Mouse (Mus musculus) granulocyte monocyte progenitor cell, adult 5-6 weeks (primary cell): ENCODE results near the gene Gm21976. TPM values are rescaled to one million over a fixed set of nuclear protein-coding genes. Genes with fewer than 3 reads are reported as not detected.
A peak's percentile ranks its signal among the peaks of the same experiment; 100 is the strongest.

Source experiments
- ATAC-seq: replicated peaks from 2 replicates; pipeline ENCODE4 v1.8.0; 2016; ENCODE audit warnings: mild to moderate bottlenecking, moderate TSS enrichment, inconsistent platforms; ENCODE audit not compliant: poor library complexity, severe bottlenecking
- total RNA-seq, 2 experiments: library from RNA; stranded (forward) in 1 of 2; stranded (reverse) in 1 of 2; fragments of 200-712, 200-1000 nt in 1 of 2; fragments of >200 nt in 1 of 2; fragmentation: Nextera tagmentation in 1 of 2; gene quantifications; 2 replicates each; pipeline ENCODE4 v1.2.3; 2014 to 2017

Gm21976 gene
- total RNA-seq (2014; fragmentation: Nextera tagmentation) (not detected in 2 replicates), total RNA-seq (2017) (not detected in 2 replicates)

DNA sequence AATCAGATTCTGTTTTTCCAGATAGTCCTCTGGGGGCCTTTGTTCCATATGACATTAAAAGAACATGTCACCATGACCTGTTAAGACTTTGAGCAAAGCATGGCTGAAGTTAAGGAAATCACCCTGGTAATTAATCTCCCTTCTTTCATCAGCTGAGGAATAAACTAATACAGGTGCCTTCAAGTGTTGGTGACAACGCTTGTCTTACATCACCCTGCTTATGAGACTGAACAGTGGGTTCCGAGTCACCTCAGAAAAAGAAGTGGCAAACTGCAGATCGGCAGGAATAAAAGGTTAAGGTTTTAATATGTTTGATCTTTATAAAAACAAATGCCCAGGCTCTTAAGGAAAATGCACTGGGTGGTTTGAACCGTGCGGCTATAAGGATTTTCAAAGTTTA, at the start of gene Gm21976:
Gm21976 (plus strand) TSS at position 202 of the 400 bp plus-strand sequence.
- ATAC-seq = no peak

DNA sequence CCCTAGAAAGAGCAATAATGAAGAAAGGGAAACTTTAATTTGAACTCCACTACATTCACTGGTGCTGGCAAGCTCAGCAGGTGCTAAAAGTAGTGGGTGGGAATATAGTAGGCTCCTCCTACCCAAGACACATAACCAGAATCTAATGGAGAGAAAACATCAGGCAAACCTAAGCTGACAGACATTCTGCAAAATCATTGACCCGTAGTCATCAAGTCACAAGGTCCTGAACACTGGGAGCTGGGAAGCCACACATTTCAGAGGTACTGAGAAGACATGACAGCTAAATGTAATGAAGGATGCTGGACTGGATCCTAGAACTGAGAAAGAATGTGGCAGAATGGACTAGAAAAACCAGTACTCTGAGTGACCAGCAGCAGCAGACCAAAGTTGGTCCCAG, 49.2 kb upstream of the Gm21976 start:
- ATAC-seq = no peak

DNA sequence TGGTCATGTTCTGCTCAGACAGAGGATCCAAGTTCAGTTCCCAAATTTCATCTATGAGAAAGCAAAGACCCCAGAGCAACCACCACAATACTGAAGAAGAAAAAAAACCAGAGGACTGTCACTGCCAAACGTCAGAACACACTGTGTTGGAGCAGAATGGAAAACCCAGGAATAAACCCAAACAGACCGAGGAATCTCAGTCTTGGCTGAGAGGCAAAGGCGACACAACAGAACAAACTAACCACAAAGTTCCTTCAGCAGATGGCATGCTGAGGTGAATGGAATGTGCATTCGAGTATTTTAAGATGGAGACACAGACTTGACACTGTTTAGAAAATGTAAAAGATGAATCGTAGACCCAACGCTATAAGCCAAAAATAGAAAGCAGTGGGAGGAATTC, 44.2 kb upstream of the Gm21976 start:
- no peak for ATAC-seq

DNA sequence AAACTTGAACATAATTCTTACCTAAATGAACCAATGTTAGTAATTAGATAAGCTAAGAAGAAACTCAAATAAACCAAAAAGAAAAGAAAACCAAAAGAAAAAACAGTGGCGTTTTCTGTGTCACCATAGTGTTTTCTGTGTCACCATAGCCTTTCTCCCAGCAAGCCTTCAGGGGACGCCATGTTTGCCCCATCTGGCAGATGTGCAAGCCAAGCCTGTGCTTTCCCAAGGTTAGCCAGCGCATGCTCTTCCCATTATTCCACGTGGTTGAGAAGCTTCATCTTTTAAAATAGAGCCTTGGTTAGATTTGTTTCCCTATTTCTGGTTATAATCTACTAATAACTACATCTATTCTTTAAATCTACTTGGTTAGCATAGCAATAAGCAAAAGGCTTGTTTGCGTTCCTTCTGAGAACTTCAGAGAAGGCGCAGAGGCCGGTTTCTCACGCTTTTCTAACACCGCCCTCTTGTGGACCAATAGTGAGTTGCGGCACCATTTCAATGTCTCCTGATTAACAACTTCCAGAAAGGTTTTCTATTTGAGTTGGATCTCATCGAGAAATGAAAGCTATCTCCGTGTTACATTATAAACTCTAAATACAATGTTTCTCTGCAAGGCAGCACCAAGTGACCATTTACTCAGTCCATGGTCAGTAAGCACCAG, 39.6 kb upstream of the Gm21976 start:
- peak; percentile 71 for ATAC-seq

DNA sequence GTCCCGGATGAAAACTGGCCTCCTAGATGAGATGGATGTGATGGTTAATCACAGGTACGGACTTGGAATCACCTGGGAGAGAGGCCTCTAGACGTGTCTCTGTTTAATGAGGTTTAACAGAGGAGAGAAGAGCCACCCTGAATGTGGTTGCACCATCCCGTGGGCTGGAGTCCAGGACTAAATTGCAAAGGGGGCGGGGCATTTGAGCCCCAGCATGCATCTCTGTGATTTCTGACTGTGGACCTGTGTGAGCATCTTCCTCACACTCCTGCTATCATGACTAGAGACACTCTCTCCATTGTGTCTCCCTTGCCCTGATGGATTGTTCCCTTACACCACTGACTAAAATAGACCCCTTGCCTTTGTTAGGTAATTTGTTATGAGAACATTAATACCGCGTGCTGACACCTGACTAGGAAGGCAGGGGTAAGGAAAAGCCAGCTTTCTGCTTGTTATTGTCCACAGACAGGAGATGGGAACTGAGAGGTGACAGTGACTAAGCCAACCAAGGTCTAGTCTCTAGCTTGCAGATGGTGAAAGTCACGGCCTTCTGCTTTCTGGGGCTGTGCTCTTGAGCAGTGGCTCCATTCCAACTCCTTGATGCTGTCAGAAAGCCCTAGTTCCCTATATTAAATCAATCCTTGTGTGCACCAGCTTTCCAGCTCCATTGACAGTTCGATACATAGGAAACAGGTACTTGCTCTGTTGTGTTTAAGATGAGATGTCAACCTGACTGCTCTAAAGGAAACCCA, 38.0 kb upstream of the Gm21976 start:
- ATAC-seq = peak; percentile 60

DNA sequence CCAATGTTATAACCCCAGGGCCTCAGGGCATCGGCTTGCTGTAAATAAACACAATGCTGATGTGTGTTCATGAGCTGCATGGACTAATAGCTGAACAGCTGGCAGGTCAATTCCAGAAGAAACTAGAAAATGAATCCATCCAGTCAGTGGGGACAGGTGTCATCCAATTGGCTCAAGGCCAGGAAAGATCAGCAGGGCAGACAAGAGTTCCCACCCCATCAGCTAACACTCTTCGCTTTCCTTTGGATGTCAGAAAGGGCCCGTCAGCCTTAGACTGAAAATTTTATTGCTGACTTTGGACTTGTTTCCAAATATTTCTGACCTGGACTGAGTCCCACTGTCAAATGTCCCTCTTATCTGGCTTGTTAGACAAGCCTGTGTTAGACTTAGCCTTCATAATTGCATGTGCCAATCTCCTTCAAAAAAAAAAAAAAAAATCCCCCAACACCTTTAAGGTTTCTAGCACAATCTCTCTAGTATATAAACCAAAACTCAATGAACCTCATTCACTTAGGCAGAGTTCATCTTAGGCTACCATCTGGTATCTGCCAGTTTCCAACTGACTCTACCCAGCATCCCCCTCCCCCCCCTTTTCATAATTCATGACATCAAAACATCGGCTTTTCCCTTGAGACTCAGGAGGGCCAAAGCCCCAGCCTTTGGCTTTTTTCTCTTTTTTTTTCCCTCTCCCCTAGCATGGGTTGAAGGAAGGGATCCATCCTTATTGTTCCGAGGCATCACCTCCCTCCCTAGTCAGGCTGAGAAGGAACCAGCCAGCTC, 34.9 kb upstream of the Gm21976 start:
- no peak for ATAC-seq

DNA sequence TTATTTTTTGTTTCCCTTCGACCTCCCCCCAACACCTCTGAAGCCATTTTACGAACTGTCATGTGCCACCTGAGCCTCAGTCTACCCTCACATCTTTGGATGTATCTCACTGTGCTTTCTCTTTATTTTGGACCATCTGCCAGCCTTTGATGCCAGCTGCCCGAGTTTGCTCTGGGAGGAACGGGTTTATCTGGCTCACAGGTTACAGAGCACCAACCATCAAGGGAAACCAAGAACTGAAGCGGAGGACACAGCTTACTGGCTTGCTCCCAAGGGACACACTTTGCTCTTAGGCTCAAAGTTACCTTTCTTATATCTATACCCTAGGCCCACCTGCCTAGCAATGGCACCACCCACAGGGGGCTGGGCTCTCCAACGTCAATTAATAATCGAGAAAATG, 34.3 kb upstream of the Gm21976 start:
- no peak for ATAC-seq

DNA sequence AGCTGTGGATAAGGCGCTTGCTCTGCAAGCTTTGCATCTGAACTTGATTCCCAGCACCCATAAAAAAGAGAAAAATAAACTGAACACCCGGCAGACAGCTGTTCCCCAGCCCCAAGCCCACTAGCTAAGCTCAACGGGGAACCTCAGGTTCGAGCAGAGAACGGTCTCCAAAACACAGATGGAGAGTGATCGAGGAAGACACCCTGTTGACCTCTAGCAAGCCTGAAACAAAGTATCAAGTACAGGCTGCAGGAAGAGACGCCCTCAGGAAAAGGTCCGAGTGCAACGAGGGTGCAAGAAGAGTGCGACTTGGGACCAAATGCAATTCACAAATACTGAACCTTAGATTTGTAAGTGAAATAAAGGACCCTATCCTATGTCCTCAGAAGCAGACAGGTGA, 30.1 kb upstream of the Gm21976 start:
- ATAC-seq = no peak

DNA sequence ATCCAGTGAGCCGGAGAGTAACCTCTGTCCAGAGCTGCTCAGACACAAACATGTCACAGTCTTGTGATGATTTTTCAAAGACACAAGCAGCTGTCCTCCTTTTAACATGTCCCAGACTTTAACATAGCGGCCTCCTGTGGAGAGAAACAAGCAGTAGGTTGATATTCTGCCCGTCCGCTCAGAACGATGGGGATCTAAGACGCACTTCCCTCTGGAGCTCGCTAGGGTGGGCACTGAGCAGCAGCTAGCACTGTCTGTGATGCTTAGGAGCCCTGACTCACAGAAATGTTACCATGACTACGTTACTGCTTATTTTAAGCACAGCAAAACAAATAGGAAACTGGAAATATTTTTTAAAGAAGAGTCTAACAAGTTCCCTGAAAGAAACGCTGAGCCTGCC, 24.8 kb upstream of the Gm21976 start:
- ATAC-seq = no peak

DNA sequence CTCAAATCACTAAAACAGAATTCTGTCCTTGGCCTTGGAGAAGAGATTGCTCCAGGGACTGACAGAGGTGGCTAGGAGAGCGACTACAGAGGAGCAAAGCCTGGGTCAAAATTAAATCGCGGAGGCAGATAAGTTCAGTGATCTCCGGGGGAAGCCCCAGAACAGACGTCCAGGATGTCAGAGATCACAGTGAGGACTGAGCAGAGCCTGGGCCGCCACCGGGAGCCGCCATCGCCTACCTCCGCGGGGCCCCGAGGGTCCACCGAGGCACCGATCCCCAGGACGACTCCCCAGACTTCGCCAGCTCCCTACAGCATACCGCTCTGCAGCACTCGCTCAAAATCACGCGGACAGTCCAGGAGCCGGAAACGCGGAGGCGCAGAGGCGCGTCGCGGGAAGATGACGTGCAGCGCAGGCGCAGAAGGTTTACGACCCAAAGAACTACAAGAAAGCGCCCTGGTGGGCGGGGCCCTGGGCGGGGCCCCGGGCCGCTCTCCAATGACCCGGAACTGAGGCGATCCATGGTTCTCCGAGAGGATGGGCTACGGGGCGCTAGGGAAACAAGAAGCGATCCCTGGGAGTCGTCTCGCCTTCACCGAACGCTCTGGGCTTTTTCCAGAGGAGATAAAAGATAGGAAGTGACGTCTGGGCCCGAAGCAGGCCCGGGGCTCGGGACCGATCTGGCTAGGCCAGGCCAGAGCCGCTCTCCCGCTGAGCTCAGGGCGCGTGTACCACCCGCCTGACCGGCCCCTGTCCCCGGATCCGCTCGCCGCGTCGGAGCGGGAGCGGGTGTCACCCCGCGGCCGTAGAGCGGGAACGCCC, 16.8 kb upstream of the Gm21976 start, which contains the start of the genes Utp15 and Ankra2:
Utp15 (minus strand) TSS at position 406 of the 822 bp plus-strand sequence.
Ankra2 (plus strand) TSS at position 439 of the 822 bp plus-strand sequence.
- ATAC-seq = peak; percentile 95

DNA sequence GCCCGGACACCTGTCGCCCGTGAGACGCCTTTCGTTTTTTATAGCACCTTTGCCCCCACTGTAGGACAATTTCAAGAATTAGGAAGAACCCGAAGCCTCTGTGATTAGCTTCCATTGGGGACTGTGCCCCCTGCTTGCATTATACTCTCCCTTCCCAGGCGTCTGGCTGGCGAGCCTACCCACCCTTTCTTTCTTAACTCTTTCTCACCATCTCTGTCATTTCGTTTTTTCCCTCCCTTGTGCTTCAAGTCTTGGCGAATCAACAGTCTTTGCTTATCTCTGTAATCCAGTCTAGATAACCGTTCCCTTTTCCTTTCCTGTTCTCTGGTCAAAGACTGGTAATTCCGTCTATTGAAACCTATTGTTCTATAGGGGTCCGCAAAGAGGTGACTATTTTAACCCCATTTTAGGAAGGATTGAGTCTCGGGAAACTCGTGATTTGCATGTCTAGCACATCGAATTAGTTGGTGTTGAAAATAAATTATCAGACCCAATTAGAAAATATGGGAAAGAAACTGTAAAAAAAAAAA, 16.2 kb upstream of the Gm21976 start:
- no peak for ATAC-seq

DNA sequence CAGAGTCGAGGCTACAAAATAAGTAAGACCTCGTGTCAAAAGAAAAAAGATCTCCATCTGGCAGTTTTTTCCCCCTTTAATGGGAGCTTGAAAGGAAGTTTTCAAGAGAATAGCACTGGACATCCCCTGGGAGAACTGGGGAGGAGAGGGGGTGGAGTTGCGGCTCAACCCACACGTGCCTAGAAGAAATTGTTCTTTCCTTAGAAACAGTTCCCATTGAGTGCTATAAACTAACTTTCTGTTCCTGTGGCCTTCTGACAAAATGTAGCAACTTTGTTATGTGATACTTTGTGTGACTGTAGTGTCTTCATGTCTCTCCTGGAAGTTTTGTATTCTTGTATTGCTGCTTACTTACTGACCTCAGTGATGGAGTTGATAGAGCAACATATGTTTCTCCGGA, 15.6 kb upstream of the Gm21976 start:
- ATAC-seq = no peak

DNA sequence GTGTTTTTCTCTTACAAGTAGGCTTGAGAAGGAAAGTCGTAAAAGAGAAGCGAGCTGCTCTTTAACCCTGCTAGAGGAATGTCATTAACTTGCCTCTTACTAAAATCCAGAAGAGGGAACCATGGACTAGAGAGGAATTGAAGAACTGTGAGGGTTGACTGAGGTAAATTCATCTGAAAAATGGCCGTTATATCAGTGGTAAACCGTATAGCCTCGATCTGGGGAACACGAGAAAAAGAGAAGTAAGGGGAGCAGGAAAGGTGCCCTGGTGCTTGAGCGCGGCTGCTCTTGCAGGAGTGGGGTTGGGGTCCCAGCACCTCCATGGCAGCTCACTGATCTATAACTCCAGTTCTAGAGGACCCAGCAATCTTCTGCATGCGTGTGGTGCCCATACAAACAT, 5.7 kb upstream of the Gm21976 start:
- ATAC-seq = no peak

DNA sequence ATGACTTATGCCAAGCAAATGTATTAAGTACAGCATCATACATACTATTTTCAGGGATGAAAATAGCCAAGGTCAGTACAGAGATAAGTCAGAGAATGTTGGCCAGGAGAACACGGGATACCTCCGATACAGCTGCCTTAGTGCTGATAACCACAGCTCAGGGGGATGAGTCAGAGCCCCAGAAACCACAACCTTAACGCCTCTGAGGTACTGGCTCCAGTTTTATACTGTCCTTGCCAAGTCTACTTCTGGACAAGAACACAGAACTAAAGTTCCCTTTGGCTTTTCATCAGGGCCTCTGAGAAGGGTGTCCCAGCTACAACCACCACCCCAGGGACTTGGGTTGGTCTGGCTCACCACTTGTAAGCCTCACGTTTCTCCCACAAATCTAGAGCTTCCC, 4.0 kb upstream of the Gm21976 start:
- no peak for ATAC-seq

DNA sequence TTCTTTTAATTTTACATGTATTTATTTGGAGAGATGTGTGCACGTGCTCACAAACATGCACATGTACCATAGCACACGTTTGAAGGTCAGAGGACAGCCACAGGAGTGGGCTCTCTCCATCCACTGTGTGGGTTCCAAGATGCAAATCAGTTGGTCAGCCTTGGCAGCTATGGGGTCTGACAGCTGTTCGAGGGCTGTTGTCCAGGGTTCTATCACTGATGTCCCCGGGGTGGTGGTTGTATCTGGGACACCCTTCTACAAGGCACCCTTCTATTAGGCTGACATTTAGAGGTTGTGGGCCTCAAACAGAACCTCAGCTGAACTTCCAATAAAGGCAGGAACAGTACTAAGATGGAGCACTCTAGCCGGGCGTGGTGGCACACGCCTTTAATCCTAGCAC, 3.4 kb upstream of the Gm21976 start:
- ATAC-seq = no peak

DNA sequence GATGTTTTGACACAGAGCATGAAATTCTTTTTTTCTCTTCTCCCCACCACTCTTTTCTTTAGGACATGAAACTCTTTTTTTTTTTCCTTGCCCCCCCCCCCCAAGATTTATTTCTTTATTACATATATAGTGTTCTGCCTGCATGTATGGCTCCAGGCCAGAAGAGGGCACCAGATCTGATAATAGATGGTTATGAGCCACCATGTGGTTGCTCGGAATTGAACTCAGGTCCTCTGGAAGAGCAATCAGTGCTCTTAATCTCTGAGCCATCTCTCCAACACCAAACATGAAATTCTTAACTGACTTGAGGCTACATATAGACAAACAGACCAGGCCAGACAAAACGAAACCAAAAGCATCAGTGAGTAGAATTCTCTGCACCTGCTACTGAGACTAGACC, 2.2 kb upstream of the Gm21976 start:
- no peak for ATAC-seq

DNA sequence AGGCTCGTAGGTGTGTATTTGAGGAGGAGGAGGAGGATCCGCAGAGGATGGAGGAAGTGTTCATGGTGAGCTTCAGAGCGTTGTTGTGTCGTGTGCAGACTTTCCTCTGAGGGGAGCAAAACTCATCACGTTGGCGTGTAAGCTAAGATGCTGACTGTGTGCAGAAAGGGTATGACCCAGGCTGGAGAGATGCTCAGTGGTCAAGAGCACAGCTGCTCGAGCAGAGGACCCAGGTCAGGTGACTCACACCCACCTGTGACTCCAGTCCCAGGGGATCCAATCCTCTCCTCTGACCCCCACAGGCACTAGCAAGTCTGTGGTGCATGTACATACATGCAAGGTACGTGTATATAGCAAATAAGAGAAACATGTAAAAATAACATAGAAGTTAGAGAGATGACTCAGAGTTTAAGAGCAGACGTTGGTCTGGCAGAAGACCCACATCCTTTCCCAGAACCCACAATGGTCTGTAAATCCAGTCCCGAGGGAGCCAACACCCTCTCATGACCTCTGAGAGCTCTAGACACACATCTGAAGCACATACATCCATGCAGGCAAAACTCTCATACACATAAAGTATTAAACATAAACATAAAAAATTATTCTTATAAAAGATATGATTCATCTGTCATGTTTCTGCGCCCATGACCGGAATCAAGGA, 1.4 kb downstream of the Gm21976 start:
- no peak for ATAC-seq

DNA sequence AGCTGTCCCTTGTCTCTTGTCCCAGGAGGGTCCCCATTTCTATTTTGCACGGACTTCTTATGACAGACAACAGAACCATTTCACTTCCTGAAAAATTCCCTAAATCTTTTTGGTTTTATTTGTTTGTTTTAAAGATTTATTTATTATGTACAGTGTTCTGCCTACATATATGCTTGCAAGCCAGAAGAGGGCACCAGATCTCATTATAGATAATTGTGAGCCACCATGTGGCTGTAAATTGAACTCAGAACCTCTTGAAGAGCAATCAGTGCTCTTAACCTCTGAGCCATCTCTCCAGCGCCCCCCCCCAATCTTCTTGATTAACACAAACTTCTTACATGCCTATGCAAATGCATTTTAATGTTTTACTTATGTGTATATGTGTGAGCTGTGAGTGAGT, 11.0 kb downstream of the Gm21976 start:
- ATAC-seq = no peak

DNA sequence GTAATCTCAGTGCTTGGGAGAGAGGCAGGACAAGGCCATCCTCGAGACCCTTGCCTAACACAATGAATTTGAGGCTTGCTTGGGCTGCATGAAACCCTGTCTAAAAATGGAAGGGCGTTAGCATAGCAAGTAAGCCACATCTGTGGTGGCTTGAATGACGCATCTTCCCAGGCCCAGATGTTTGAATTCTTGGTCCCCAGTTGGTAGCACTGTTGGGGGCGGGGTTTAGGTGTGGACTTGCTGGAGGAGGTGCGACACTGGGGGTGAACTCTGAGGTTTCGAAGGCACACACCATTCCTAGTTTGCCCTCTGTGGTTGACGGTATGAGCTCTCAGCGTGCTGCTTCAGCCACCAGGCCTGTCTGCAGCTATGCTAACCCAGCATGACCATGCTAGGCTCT, 12.0 kb downstream of the Gm21976 start:
- no peak for ATAC-seq
